Mouse (Mus musculus): ENCODE results near the gene Pde4d.

DNA sequence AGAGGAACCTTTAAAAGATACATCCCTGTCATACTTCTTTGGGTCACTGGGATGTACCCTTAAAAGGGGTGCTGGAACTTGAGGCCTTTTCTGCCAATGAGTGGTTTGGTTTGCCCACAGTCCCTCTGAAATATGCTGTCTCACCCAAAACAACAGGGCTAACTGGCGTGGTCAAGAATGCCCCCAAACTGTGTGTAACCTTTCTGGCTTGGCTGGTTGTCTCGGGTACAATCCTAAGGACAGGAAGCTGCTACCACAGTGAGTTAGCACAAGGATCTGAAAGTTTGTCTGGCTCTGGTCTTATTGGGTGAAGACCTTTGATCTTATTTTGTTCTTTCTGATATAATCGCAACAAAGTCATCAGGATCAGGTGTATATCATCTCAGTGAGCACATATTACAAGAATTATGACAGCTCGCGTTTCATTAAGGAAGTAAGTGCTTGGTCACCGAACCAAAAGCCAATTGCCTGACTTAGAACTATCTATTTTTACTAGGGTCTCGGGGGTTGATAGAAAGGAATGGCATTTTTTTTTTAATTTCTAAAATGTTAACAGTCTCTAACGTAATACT is 1165.6 kb downstream of the Pde4d start:
- TF ChIP-seq CTCF (IDR thresholded peaks at IDR 0.05; ENCODE audit: borderline replicate concordance, insufficient read depth, low read depth, low read length): no peak
- no peak for TF ChIP-seq POLR2A (IDR thresholded peaks at IDR 0.05; ENCODE audit: borderline replicate concordance, insufficient read depth, low read length)
